Mouse (Mus musculus): Measurements from ENCODE around the gene Gm17359.

GRCm38 (mm10) chr3:79329691-79330315 lies 6.7 kb upstream of the Gm17359 start:
- TF ChIP-seq CTCF (IDR thresholded peaks at IDR 0.05; ENCODE audit: low read depth, low read length) (no peak), POLR2AphosphoS5 (IDR thresholded peaks at IDR 0.05; ENCODE audit: insufficient replicate concordance, low read depth, low read length) (no peak), GATA1 (IDR thresholded peaks at IDR 0.05; ENCODE audit: borderline replicate concordance, low read length) (no peak)
